Mouse (Mus musculus) brain, embryonic 14.5 days (tissue): ENCODE results near the gene Slfn5.

Source experiments
- CTCF ChIP-seq: fragments of 200-500 bp; IDR thresholded peaks from 2 replicates; pipeline ENCODE4 v1.5.1; 2012; ENCODE audit warnings: inconsistent platforms, mild to moderate bottlenecking, moderate library complexity, borderline replicate concordance; ENCODE audit not compliant: insufficient read depth, insufficient read length; ENCODE audit errors: extremely low read depth
- POLR2A ChIP-seq: fragments of 200-500 bp; IDR thresholded peaks from 2 replicates; pipeline ENCODE4 v1.6.1; 2012; ENCODE audit warnings: mild to moderate bottlenecking, inconsistent platforms, borderline replicate concordance; ENCODE audit not compliant: poor library complexity, insufficient read depth, insufficient read length, severe bottlenecking; ENCODE audit errors: extremely low read depth

- no peak for TF ChIP-seq POLR2A
- no peak for TF ChIP-seq CTCF
Measured at GRCm38 (mm10) chr11:82973916-82974315, 22.8 kb downstream of the Slfn5 start.
